Mouse (Mus musculus) forebrain, embryonic 13.5 days (tissue): ENCODE data around the gene Adgrl1. TPM values are rescaled to one million over a fixed set of nuclear protein-coding genes. Genes with fewer than 3 reads are reported as not detected.

Experiments
- ATAC-seq: fragments of 200-750 bp; cut with Nextera tagmentation; 2 replicates; pipeline ENCODE4 v1.8.0; 2017
- H3K27ac ChIP-seq: fragments of 300-500 bp; sonication (generic); 2 replicates; pipeline ENCODE4 v1.5.1; 2015; ENCODE audit warnings: inconsistent platforms, mild to moderate bottlenecking, moderate library complexity
- H3K27me3 ChIP-seq: fragments of 300-500 bp; sonication (generic); 2 replicates; pipeline ENCODE4 v1.6.1; 2015; ENCODE audit warnings: mild to moderate bottlenecking, inconsistent platforms
- H3K36me3 ChIP-seq: fragments of 300-500 bp; sonication (generic); 2 replicates; pipeline ENCODE4 v1.6.1; 2015; ENCODE audit warnings: mild to moderate bottlenecking, inconsistent platforms; ENCODE audit not compliant: poor library complexity, severe bottlenecking
- H3K4me1 ChIP-seq: fragments of 300-500 bp; sonication (generic); 2 replicates; pipeline ENCODE4 v1.6.1; 2015; ENCODE audit warnings: inconsistent platforms
- H3K4me2 ChIP-seq: fragments of 300-500 bp; sonication (generic); 2 replicates; pipeline ENCODE4 v1.6.1; 2015; ENCODE audit warnings: inconsistent platforms, mild to moderate bottlenecking, moderate library complexity
- H3K4me3 ChIP-seq: fragments of 300-500 bp; sonication (generic); 2 replicates; pipeline ENCODE4 v1.5.1; 2015; ENCODE audit warnings: mild to moderate bottlenecking, inconsistent platforms
- H3K9ac ChIP-seq: fragments of 300-500 bp; sonication (generic); 2 replicates; pipeline ENCODE4 v1.6.1; 2015; ENCODE audit warnings: mild to moderate bottlenecking, inconsistent platforms
- H3K9me3 ChIP-seq: fragments of 300-500 bp; sonication (generic); replicated peaks from 2 replicates; pipeline ENCODE4 v1.6.1; 2016; ENCODE audit warnings: inconsistent platforms
- WGBS: fragments of 180-500 bp; shearing (Covaris S2); methylation state at CpG from one replicate; pipeline ENCODE4 v1.1.7; 2015; 5-methylcytosine and 5-hydroxymethylcytosine counted together
- polyA plus RNA-seq: library from polyadenylated mRNA; unstranded; fragments of >200 nt; fragmentation: Nextera tagmentation; extraction: Ambion mirVana; gene quantifications from 2 replicates; pipeline ENCODE4 v1.2.1, GENCODE M21; 2015

The Adgrl1 gene
- polyA plus RNA-seq, 1 experiment from 2014 or later = 32.8 TPM

GRCm38 (mm10) chr8:83908583-83908982 is 8.7 kb downstream of the Adgrl1 start:
- 80% methylated on average over 6 of the region's 6 CpGs for WGBS
- no peak for ATAC-seq
- Histone ChIP-seq H3K27me3 (no peaks in the 10 kb centered on the region), H3K9ac (peak overlapping the region; percentile 40; the same call in 1 of the 2 replicates), H3K4me1 (peaks cover 32% of the 10 kb centered on the region), H3K27ac (no peak overlapping the region), H3K9me3 (no peaks in the 10 kb centered on the region), H3K4me2 (no peak overlapping the region), H3K4me3 (no peak overlapping the region), H3K36me3 (peaks cover 23% of the 10 kb centered on the region; the same call in 1 of the 2 replicates)

GRCm38 (mm10) chr8:83909311-83909710 is 9.4 kb downstream of the Adgrl1 start:
- Histone ChIP-seq H3K4me2 (no peak overlapping the region), H3K27ac (no peak overlapping the region), H3K4me3 (no peak overlapping the region), H3K9ac (0 out of 2 replicates have a peak overlapping the region, but pooled peaks have one; percentile 40), H3K36me3 (peaks cover 23% of the 10 kb centered on the region; the same call in 1 of the 2 replicates), H3K27me3 (no peaks in the 10 kb centered on the region), H3K4me1 (peaks cover 26% of the 10 kb centered on the region), H3K9me3 (no peaks in the 10 kb centered on the region)
- WGBS = 39% methylated on average over 8 of the region's 8 CpGs
- ATAC-seq = peak; percentile 48; the same call in 1 of the 2 replicates

GRCm38 (mm10) chr8:83911809-83912731 is 12.2 kb downstream of the Adgrl1 start:
- Histone ChIP-seq H3K4me2 (no peak overlapping the region), H3K36me3 (peaks cover 18% of the 10 kb centered on the region; the same call in 1 of the 2 replicates), H3K9ac (no peak overlapping the region), H3K9me3 (no peaks in the 10 kb centered on the region), H3K4me3 (no peak overlapping the region), H3K27ac (no peak overlapping the region), H3K4me1 (peaks cover 37% of the 10 kb centered on the region), H3K27me3 (no peaks in the 10 kb centered on the region)
- no peak for ATAC-seq
- 85% methylated on average over 5 of the region's 5 CpGs for WGBS

- H3K9me3 ChIP-seq = no peaks in the 10 kb centered on the region
- WGBS = 93% methylated on average over 3 of the region's 3 CpGs
- no peaks in the 10 kb centered on the region for H3K27me3 ChIP-seq
- ATAC-seq = no peak
- H3K4me2 ChIP-seq = no peak overlapping the region
- H3K27ac ChIP-seq = no peak overlapping the region
- peaks cover 27% of the 10 kb centered on the region for H3K4me1 ChIP-seq
- H3K4me3 ChIP-seq = no peak overlapping the region
- H3K9ac ChIP-seq = no peak overlapping the region
- H3K36me3 ChIP-seq = peaks cover 29% of the 10 kb centered on the region; the same call in 1 of the 2 replicates
These were observed 14.3 kb downstream of the Adgrl1 start for GRCm38 (mm10) chr8:83914232-83914631.

GRCm38 (mm10) chr8:83914860-83915259 is 15.0 kb downstream of the Adgrl1 start:
- peaks cover 22% of the 10 kb centered on the region for H3K4me1 ChIP-seq
- no peaks in the 10 kb centered on the region for H3K27me3 ChIP-seq
- 54% methylated on average over 5 of the region's 5 CpGs for WGBS
- no peak overlapping the region for H3K4me2 ChIP-seq
- H3K27ac ChIP-seq = no peak overlapping the region
- no peaks in the 10 kb centered on the region for H3K9me3 ChIP-seq
- no peak for ATAC-seq
- H3K9ac ChIP-seq = no peak overlapping the region
- no peak overlapping the region for H3K4me3 ChIP-seq
- H3K36me3 ChIP-seq = peaks cover 35% of the 10 kb centered on the region

- Histone ChIP-seq H3K4me1 (peaks cover 22% of the 10 kb centered on the region), H3K9ac (no peak overlapping the region), H3K9me3 (no peaks in the 10 kb centered on the region), H3K36me3 (peaks cover 45% of the 10 kb centered on the region), H3K27ac (no peak overlapping the region), H3K27me3 (no peaks in the 10 kb centered on the region), H3K4me2 (no peak overlapping the region), H3K4me3 (no peak overlapping the region)
- WGBS = 74% methylated on average over 5 of the region's 5 CpGs
- ATAC-seq = no peak
These were observed 16.1 kb downstream of the Adgrl1 start for GRCm38 (mm10) chr8:83916015-83916414.

- H3K36me3 ChIP-seq = peaks cover 55% of the 10 kb centered on the region
- no peak overlapping the region for H3K4me2 ChIP-seq
- 82% methylated on average over 6 of the region's 6 CpGs for WGBS
- ATAC-seq = no peak
- H3K4me1 ChIP-seq = peaks cover 22% of the 10 kb centered on the region
- H3K9ac ChIP-seq = no peak overlapping the region
- H3K9me3 ChIP-seq = no peaks in the 10 kb centered on the region
- no peak overlapping the region for H3K4me3 ChIP-seq
- H3K27me3 ChIP-seq = no peaks in the 10 kb centered on the region
- no peak overlapping the region for H3K27ac ChIP-seq
These were observed 17.7 kb downstream of the Adgrl1 start for GRCm38 (mm10) chr8:83917566-83917965.

- Histone ChIP-seq H3K36me3 (peaks cover 83% of the 10 kb centered on the region), H3K9me3 (no peaks in the 10 kb centered on the region), H3K4me3 (no peak overlapping the region), H3K27ac (no peak overlapping the region), H3K9ac (no peak overlapping the region), H3K4me2 (no peak overlapping the region), H3K27me3 (no peaks in the 10 kb centered on the region), H3K4me1 (no peaks in the 10 kb centered on the region)
- ATAC-seq = peak; percentile 51; the same call in 1 of the 2 replicates
- WGBS = 74% methylated on average over 3 of the region's 3 CpGs
These were observed 21.7 kb downstream of the Adgrl1 start for GRCm38 (mm10) chr8:83921558-83921957.

GRCm38 (mm10) chr8:83922727-83923126 is 22.8 kb downstream of the Adgrl1 start:
- Histone ChIP-seq H3K4me3 (no peak overlapping the region), H3K9ac (no peak overlapping the region), H3K9me3 (no peaks in the 10 kb centered on the region), H3K36me3 (peaks cover 90% of the 10 kb centered on the region), H3K4me1 (no peaks in the 10 kb centered on the region), H3K27ac (no peak overlapping the region), H3K4me2 (no peak overlapping the region), H3K27me3 (no peaks in the 10 kb centered on the region)
- no peak for ATAC-seq
- 93% methylated on average over 8 of the region's 8 CpGs for WGBS

- no peak for ATAC-seq
- Histone ChIP-seq H3K4me1 (no peaks in the 10 kb centered on the region), H3K27ac (no peak overlapping the region), H3K9ac (no peak overlapping the region), H3K36me3 (peaks cover 97% of the 10 kb centered on the region), H3K4me2 (no peak overlapping the region), H3K27me3 (no peaks in the 10 kb centered on the region), H3K4me3 (no peak overlapping the region), H3K9me3 (no peaks in the 10 kb centered on the region)
- WGBS = 87% methylated on average over 5 of the region's 5 CpGs
These were observed 24.7 kb downstream of the Adgrl1 start for GRCm38 (mm10) chr8:83924585-83924984.

GRCm38 (mm10) chr8:83926266-83926665 is 26.4 kb downstream of the Adgrl1 start:
- no peak for ATAC-seq
- peaks cover 98% of the 10 kb centered on the region for H3K36me3 ChIP-seq
- no peaks in the 10 kb centered on the region for H3K27me3 ChIP-seq
- H3K9me3 ChIP-seq = no peaks in the 10 kb centered on the region
- no peak overlapping the region for H3K9ac ChIP-seq
- no peak overlapping the region for H3K4me3 ChIP-seq
- H3K4me1 ChIP-seq = no peaks in the 10 kb centered on the region
- no peak overlapping the region for H3K27ac ChIP-seq
- no peak overlapping the region for H3K4me2 ChIP-seq
- 77% methylated on average over 7 of the region's 7 CpGs for WGBS

- 86% methylated on average over 5 of the region's 5 CpGs for WGBS
- H3K27ac ChIP-seq = no peak overlapping the region
- H3K9me3 ChIP-seq = no peaks in the 10 kb centered on the region
- no peaks in the 10 kb centered on the region for H3K4me1 ChIP-seq
- H3K4me2 ChIP-seq = no peak overlapping the region
- H3K4me3 ChIP-seq = no peak overlapping the region
- ATAC-seq = no peak
- H3K36me3 ChIP-seq = peaks cover 100% of the 10 kb centered on the region
- H3K9ac ChIP-seq = no peak overlapping the region
- H3K27me3 ChIP-seq = no peaks in the 10 kb centered on the region
These were observed 34.3 kb downstream of the Adgrl1 start for GRCm38 (mm10) chr8:83934222-83934621.
